Mouse (Mus musculus) embryonic facial prominence, embryonic 13.5 days (tissue): Measurements from ENCODE around the gene Fam178b. TPM values are rescaled to one million over a fixed set of nuclear protein-coding genes. Genes with fewer than 3 reads are reported as not detected.
A peak's percentile ranks its signal among the peaks of the same experiment; 100 is the strongest.

Experiments used
- ATAC-seq: fragments of 200-750 bp; cut with Nextera tagmentation; 2 replicates; pipeline ENCODE4 v1.8.0; 2017; ENCODE audit warnings: low read depth; ENCODE audit not compliant: insufficient number of reproducible peaks, insufficient read depth, low FRiP score, low TSS enrichment
- H3K27ac ChIP-seq: fragments of 300-500 bp; sonication (generic); 2 replicates; pipeline ENCODE4 v1.5.1; 2015; ENCODE audit warnings: moderate library complexity, mild to moderate bottlenecking, inconsistent platforms
- H3K27me3 ChIP-seq: fragments of 300-500 bp; sonication (generic); 2 replicates; pipeline ENCODE4 v1.6.1; 2015; ENCODE audit warnings: mild to moderate bottlenecking, inconsistent platforms
- H3K36me3 ChIP-seq: fragments of 300-500 bp; sonication (generic); 2 replicates; pipeline ENCODE4 v1.6.1; 2015; ENCODE audit warnings: mild to moderate bottlenecking, inconsistent platforms
- H3K4me1 ChIP-seq: fragments of 300-500 bp; sonication (generic); 2 replicates; pipeline ENCODE4 v1.6.1; 2015; ENCODE audit warnings: inconsistent platforms
- H3K4me2 ChIP-seq: fragments of 300-500 bp; sonication (generic); 2 replicates; pipeline ENCODE4 v1.6.1; 2015; ENCODE audit warnings: moderate library complexity, mild to moderate bottlenecking, inconsistent platforms
- H3K4me3 ChIP-seq: fragments of 300-500 bp; sonication (generic); 2 replicates; pipeline ENCODE4 v1.5.1; 2015; ENCODE audit warnings: mild to moderate bottlenecking, inconsistent platforms
- H3K9ac ChIP-seq: fragments of 300-500 bp; sonication (generic); 2 replicates; pipeline ENCODE4 v1.6.1; 2015; ENCODE audit warnings: mild to moderate bottlenecking, inconsistent platforms
- H3K9me3 ChIP-seq: fragments of 300-500 bp; sonication (generic); 2 replicates; pipeline ENCODE4 v1.6.1; 2016; ENCODE audit warnings: inconsistent platforms
- WGBS: fragments of 180-500 bp; shearing (Covaris S2); methylation state at CpG from one replicate; pipeline ENCODE4 v1.1.7; 2015; ENCODE audit warnings: mixed read lengths; 5-methylcytosine and 5-hydroxymethylcytosine counted together
- polyA plus RNA-seq: library from polyadenylated mRNA; unstranded; fragments of >200 nt; fragmentation: Nextera tagmentation; extraction: Ambion mirVana; gene quantifications from 2 replicates; pipeline ENCODE4 v1.2.1, GENCODE M21; 2015

Gene Fam178b
- polyA plus RNA-seq = 0.81 and 2.2 TPM in 2 replicates

GRCm38 (mm10) chr1:36682620-36683355 is at the start of gene Fam178b:
Fam178b (minus strand) TSS chr1:36683183.
- no peak for ATAC-seq
- no peaks in the 10 kb centered on the region for H3K9me3 ChIP-seq
- H3K27ac ChIP-seq = no peak within 1 kb of the TSS; the same call in 1 of the 2 replicates
- peaks cover 8% of the 10 kb centered on the region; the same call in 1 of the 2 replicates for H3K4me1 ChIP-seq
- H3K27me3 ChIP-seq = no peaks in the 10 kb centered on the region
- no peaks in the 10 kb centered on the region for H3K36me3 ChIP-seq
- H3K9ac ChIP-seq = no peak within 1 kb of the TSS
- 0 out of 2 replicates have a peak within 1 kb of the TSS, but pooled peaks have one; percentile 7 for H3K4me2 ChIP-seq
- no peak within 1 kb of the TSS for H3K4me3 ChIP-seq
- 92% methylated on average over 38 of the region's 39 CpGs for WGBS

GRCm38 (mm10) chr1:36724057-36724431 is 41.1 kb upstream of the Fam178b start:
- WGBS = 62% methylated on average over 4 of the region's 4 CpGs
- peak overlapping the region; percentile 45; the same call in 1 of the 2 replicates for H3K27ac ChIP-seq

GRCm38 (mm10) chr1:36723146-36724056 is 40.4 kb upstream of the Fam178b start:
- Histone ChIP-seq H3K27me3 (no peaks in the 10 kb centered on the region), H3K4me3 (no peak overlapping the region), H3K4me2 (no peak overlapping the region), H3K27ac (peak overlapping the region; percentile 74), H3K4me1 (peaks cover 20% of the 10 kb centered on the region), H3K36me3 (no peaks in the 10 kb centered on the region), H3K9me3 (no peaks in the 10 kb centered on the region), H3K9ac (no peak overlapping the region)
- ATAC-seq = no peak
- WGBS = 52% methylated on average over 16 of the region's 16 CpGs

More at GRCm38 (mm10) chr1:36724057-36724431, 41.1 kb upstream of the Fam178b start:
- Histone ChIP-seq H3K4me2 (no peak overlapping the region), H3K27me3 (no peaks in the 10 kb centered on the region), H3K9me3 (no peaks in the 10 kb centered on the region), H3K4me3 (no peak overlapping the region), H3K9ac (no peak overlapping the region), H3K36me3 (no peaks in the 10 kb centered on the region), H3K4me1 (peaks cover 20% of the 10 kb centered on the region)
- no peak for ATAC-seq

- ATAC-seq = no peak
- H3K27me3 ChIP-seq = no peaks in the 10 kb centered on the region
- 84% methylated on average over 1 of the region's 1 CpGs for WGBS
These were observed 35.8 kb upstream of the Fam178b start for GRCm38 (mm10) chr1:36718786-36719185.

GRCm38 (mm10) chr1:36714311-36714710 is 31.3 kb upstream of the Fam178b start, which contains the start of gene Actr1b:
Actr1b (minus strand) TSS chr1:36714422.
- no peaks in the 10 kb centered on the region for H3K9me3 ChIP-seq
- no peak within 1 kb of the TSS for H3K4me2 ChIP-seq
- H3K36me3 ChIP-seq = no peaks in the 10 kb centered on the region
- no peak within 1 kb of the TSS for H3K27ac ChIP-seq
- H3K4me1 ChIP-seq = no peaks in the 10 kb centered on the region
- 87% methylated on average over 5 of the region's 5 CpGs for WGBS
- no peak within 1 kb of the TSS for H3K9ac ChIP-seq
- no peak within 1 kb of the TSS for H3K4me3 ChIP-seq
- H3K27me3 ChIP-seq = no peaks in the 10 kb centered on the region
- ATAC-seq = no peak

More at GRCm38 (mm10) chr1:36718786-36719185, 35.8 kb upstream of the Fam178b start:
- no peaks in the 10 kb centered on the region for H3K36me3 ChIP-seq
- no peak overlapping the region for H3K4me3 ChIP-seq
- H3K27ac ChIP-seq = no peak overlapping the region
- H3K9me3 ChIP-seq = no peaks in the 10 kb centered on the region
- peaks cover 11% of the 10 kb centered on the region for H3K4me1 ChIP-seq
- H3K9ac ChIP-seq = no peak overlapping the region
- no peak overlapping the region for H3K4me2 ChIP-seq

GRCm38 (mm10) chr1:36711104-36711503 is 28.1 kb upstream of the Fam178b start:
- 93% methylated on average over 2 of the region's 2 CpGs for WGBS
- Histone ChIP-seq H3K9ac (no peak overlapping the region), H3K36me3 (peaks cover 13% of the 10 kb centered on the region), H3K4me1 (peaks cover 19% of the 10 kb centered on the region), H3K4me2 (no peak overlapping the region), H3K9me3 (no peaks in the 10 kb centered on the region), H3K27me3 (no peaks in the 10 kb centered on the region), H3K4me3 (no peak overlapping the region), H3K27ac (no peak overlapping the region)
- no peak for ATAC-seq

- peak within 1 kb of the TSS; percentile 97 for H3K4me3 ChIP-seq
- peak within 1 kb of the TSS; percentile 85 for H3K27ac ChIP-seq
- peak within 1 kb of the TSS; percentile 93 for H3K9ac ChIP-seq
- ATAC-seq = peak; percentile 92
- no peaks in the 10 kb centered on the region for H3K9me3 ChIP-seq
- H3K4me2 ChIP-seq = peak within 1 kb of the TSS; percentile 86
- H3K27me3 ChIP-seq = no peaks in the 10 kb centered on the region
- peaks cover 26% of the 10 kb centered on the region for H3K36me3 ChIP-seq
- under 1% methylated on average over 29 of the region's 29 CpGs for WGBS
- H3K4me1 ChIP-seq = peaks cover 19% of the 10 kb centered on the region
These were observed 26.9 kb upstream of the Fam178b start, which contains the start of gene 4933424G06Rik for GRCm38 (mm10) chr1:36709854-36710280. 4933424G06Rik (plus strand) TSS chr1:36710149.

GRCm38 (mm10) chr1:36709055-36709853 is 26.3 kb upstream of the Fam178b start:
- peaks cover 32% of the 10 kb centered on the region for H3K36me3 ChIP-seq
- peak overlapping the region; percentile 97 for H3K4me3 ChIP-seq
- peak; percentile 46; the same call in 1 of the 2 replicates for ATAC-seq
- 1% methylated on average over 33 of the region's 33 CpGs for WGBS
- H3K4me2 ChIP-seq = peak overlapping the region; percentile 86
- no peaks in the 10 kb centered on the region for H3K27me3 ChIP-seq
- peaks cover 19% of the 10 kb centered on the region for H3K4me1 ChIP-seq
- H3K9ac ChIP-seq = peak overlapping the region; percentile 93
- H3K27ac ChIP-seq = peak overlapping the region; percentile 85
- H3K9me3 ChIP-seq = no peaks in the 10 kb centered on the region

- Histone ChIP-seq H3K4me3 (peak overlapping the region; percentile 97), H3K4me1 (peaks cover 19% of the 10 kb centered on the region), H3K27ac (peak overlapping the region; percentile 85; the same call in 1 of the 2 replicates), H3K9me3 (no peaks in the 10 kb centered on the region), H3K27me3 (no peaks in the 10 kb centered on the region), H3K4me2 (peak overlapping the region; percentile 86), H3K9ac (peak overlapping the region; percentile 93), H3K36me3 (peaks cover 38% of the 10 kb centered on the region)
- no peak for ATAC-seq
- WGBS = 86% methylated on average over 1 of the region's 1 CpGs
These were observed 25.6 kb upstream of the Fam178b start for GRCm38 (mm10) chr1:36708626-36709025.

- Histone ChIP-seq H3K9ac (peak overlapping the region; percentile 93), H3K4me3 (no peak overlapping the region), H3K27ac (no peak overlapping the region), H3K9me3 (no peaks in the 10 kb centered on the region), H3K4me2 (peak overlapping the region; percentile 86; the same call in 1 of the 2 replicates), H3K4me1 (peaks cover 19% of the 10 kb centered on the region), H3K36me3 (peaks cover 47% of the 10 kb centered on the region), H3K27me3 (no peaks in the 10 kb centered on the region)
- 62% methylated on average over 3 of the region's 3 CpGs for WGBS
- no peak for ATAC-seq
These were observed 24.8 kb upstream of the Fam178b start for GRCm38 (mm10) chr1:36707797-36708196.
